Mouse (Mus musculus) heart, postnatal 0 days (tissue): Measurements from ENCODE around the gene Gnptg.
"Not testable (repeated sequence)": the region's sequence is repeated elsewhere in the genome, so short reads cannot be mapped to it uniquely, and the experiment has no call there.

ENCODE experiments used
- CTCF ChIP-seq: IDR thresholded peaks from 2 replicates; pipeline ENCODE4 v1.5.1; 2016; ENCODE audit warnings: antibody characterized with exemption, control low read depth, low read depth
- EP300 ChIP-seq: IDR thresholded peaks from 2 replicates; pipeline ENCODE4 v1.6.1; 2016; ENCODE audit warnings: antibody characterized with exemption, low read depth

DNA sequence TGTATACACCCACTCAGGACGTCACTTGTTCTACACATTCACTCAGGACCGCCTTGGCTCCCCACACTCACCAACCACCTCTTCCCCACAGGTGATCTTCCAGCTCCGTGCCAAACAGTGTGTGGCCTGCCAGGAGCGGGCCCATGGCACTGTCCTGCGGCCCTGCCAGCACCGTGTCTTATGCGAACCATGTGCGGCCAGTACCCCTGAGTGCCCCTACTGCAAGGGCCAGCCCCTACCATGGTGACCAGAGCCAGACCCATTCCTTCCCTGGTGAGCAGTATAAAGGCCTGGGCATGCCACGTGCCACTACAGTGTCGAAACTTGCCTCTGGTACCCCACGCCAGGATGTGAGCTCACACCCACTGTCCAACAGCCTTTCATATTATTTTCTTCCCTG is 8.3 kb downstream of the Gnptg start:
- TF ChIP-seq EP300, CTCF: not testable (repeated sequence)
